Mouse (Mus musculus) bone marrow, adult 2 months (tissue): ENCODE results near the gene Pfdn4.

Experiments used
- CTCF ChIP-seq: fragments of 200-500 bp; IDR thresholded peaks from 2 replicates; pipeline ENCODE4 v1.5.1; 2011; ENCODE audit warnings: low read length, control low read depth; ENCODE audit not compliant: control insufficient read depth, insufficient read depth
- POLR2A ChIP-seq: fragments of 200-500 bp; IDR thresholded peaks from 2 replicates; pipeline ENCODE4 v1.6.1; 2011; ENCODE audit warnings: low read depth, mild to moderate bottlenecking, control low read depth, low read length, borderline replicate concordance; ENCODE audit not compliant: control insufficient read depth

- TF ChIP-seq CTCF (no peak), POLR2A (no peak)
Observed at GRCm38 (mm10) chr2:170526513-170526912, 30.3 kb downstream of the Pfdn4 start.
